In genomic region chr4:138676480-138676879, GRCm38 (mm10) we compare ENCODE assay signal across 12 mouse cellular contexts. TPM values are rescaled to one million over a fixed set of nuclear protein-coding genes. Genes with fewer than 3 reads are reported as not detected.
A peak's percentile ranks its signal among the peaks of the same experiment; 100 is the strongest.
DNase-seq lines count a peak whose midpoint lies in the region; ATAC-seq and TF ChIP-seq lines count a peak whose summit lies in the region.
"Had no signal": no experiment of that assay in that cellular context is flagged by ENCODE, and none has a peak within 500 bp of the region (broad histone marks: within the 10 kb centered on the region; RNA-seq: fewer than 3 reads in every experiment).

No protein-coding gene starts in this region.

- no peak for TF ChIP-seq EP300 in stomach, postnatal 0 days (optimal IDR thresholded peaks at IDR 0.05)

- H3K36me3 ChIP-seq in midbrain, embryonic 14.5 days (ENCODE audit: control insufficient read depth, insufficient read depth, low read length) = no peaks in the 10 kb centered on the region
- H3K36me3 ChIP-seq in midbrain, postnatal 0 days (ENCODE audit: insufficient read depth, low read length) = no peaks in the 10 kb centered on the region
- H3K36me3 ChIP-seq in stomach, postnatal 0 days (ENCODE audit: control insufficient read depth, insufficient read depth, low read length) = no peaks in the 10 kb centered on the region
- no peaks in the 10 kb centered on the region for H3K36me3 ChIP-seq in forebrain, embryonic 10.5 days (replicated peaks)
- H3K36me3 ChIP-seq: neural tube, embryonic 15.5 days had no signal

- peak; percentile 65 for DNase-seq in adrenal gland, postnatal 10 days
- DNase-seq in adrenal gland, adult 8-10 months = no peak
- DNase-seq in midbrain, embryonic 14.5 days = peak; percentile 35
- DNase-seq in midbrain, postnatal 0 days (ENCODE audit: low spot score) = no peak
- peak; percentile 71 for DNase-seq in forelimb bud, embryonic 11.5 days (ENCODE audit: low read depth, low spot score)
- peak; percentile 61 for DNase-seq in stomach, postnatal 0 days (ENCODE audit: low spot score)
- DNase-seq in c-Kit-positive CD71-positive TER-119-positive erythroid progenitor cells, embryonic 14.5 days (ENCODE audit: low spot score) = no peak
- no peak for DNase-seq in forebrain, embryonic 10.5 days (ENCODE audit: extremely low spot score, low spot score)
- DNase-seq: heart, adult 2 months had no signal

- H3K9me3 ChIP-seq in midbrain, embryonic 14.5 days (ENCODE audit: control insufficient read depth, low read length) = no peaks in the 10 kb centered on the region
- no peaks in the 10 kb centered on the region for H3K9me3 ChIP-seq in midbrain, postnatal 0 days (ENCODE audit: low read length)
- H3K9me3 ChIP-seq in stomach, postnatal 0 days (ENCODE audit: control insufficient read depth, low read length) = no peaks in the 10 kb centered on the region
- no peaks in the 10 kb centered on the region for H3K9me3 ChIP-seq in forebrain, embryonic 10.5 days
- H3K9me3 ChIP-seq: neural tube, embryonic 15.5 days had no signal

- H3K4me3 ChIP-seq in midbrain, embryonic 14.5 days (replicated peaks; ENCODE audit: low read depth, low read length) = no peak overlapping the region
- no peak overlapping the region for H3K4me3 ChIP-seq in midbrain, postnatal 0 days (ENCODE audit: low read depth, low read length)
- no peak overlapping the region for H3K4me3 ChIP-seq in stomach, postnatal 0 days (ENCODE audit: low read depth, low read length)
- H3K4me3 ChIP-seq in forebrain, embryonic 10.5 days = no peak overlapping the region
- H3K4me3 ChIP-seq: heart, adult 2 months; layer of hippocampus, adult 2 months; neural tube, embryonic 15.5 days had no signal

- no peak overlapping the region for H3K27ac ChIP-seq in midbrain, embryonic 14.5 days (replicated peaks; ENCODE audit: low read depth, low read length)
- H3K27ac ChIP-seq in midbrain, postnatal 0 days (ENCODE audit: low read depth, low read length) = no peak overlapping the region
- no peak overlapping the region for H3K27ac ChIP-seq in stomach, postnatal 0 days (replicated peaks)
- H3K27ac ChIP-seq in forebrain, embryonic 10.5 days = no peak overlapping the region
- H3K27ac ChIP-seq: heart, adult 2 months; layer of hippocampus, adult 2 months had no signal

- H3K27me3 ChIP-seq in midbrain, embryonic 14.5 days (ENCODE audit: control insufficient read depth, insufficient read depth, low read length) = no peaks in the 10 kb centered on the region
- no peaks in the 10 kb centered on the region for H3K27me3 ChIP-seq in midbrain, postnatal 0 days (ENCODE audit: insufficient read depth, low read length)
- no peaks in the 10 kb centered on the region for H3K27me3 ChIP-seq in stomach, postnatal 0 days (ENCODE audit: control insufficient read depth, insufficient read depth, low read length)
- peaks cover 35% of the 10 kb centered on the region for H3K27me3 ChIP-seq in forebrain, embryonic 10.5 days (ENCODE audit: poor library complexity, severe bottlenecking)

- TF ChIP-seq CTCF in midbrain, postnatal 0 days (IDR thresholded peaks at IDR 0.05) = no peak
- no peak for TF ChIP-seq CTCF in stomach, postnatal 0 days (IDR thresholded peaks at IDR 0.05; ENCODE audit: low read depth)

- no peak overlapping the region for H3K9ac ChIP-seq in midbrain, embryonic 14.5 days (replicated peaks; ENCODE audit: low read length)
- no peak overlapping the region for H3K9ac ChIP-seq in midbrain, postnatal 0 days (replicated peaks; ENCODE audit: low read length, poor library complexity, severe bottlenecking)
- no peak overlapping the region for H3K9ac ChIP-seq in stomach, postnatal 0 days (ENCODE audit: low read length)
- H3K9ac ChIP-seq: neural tube, embryonic 15.5 days had no signal

- H3K4me1 ChIP-seq in midbrain, embryonic 14.5 days (ENCODE audit: control insufficient read depth, insufficient read depth, low read length) = 0 out of 2 replicates have a peak, but pooled peaks cover 7% of the 10 kb centered on the region
- H3K4me1 ChIP-seq in midbrain, postnatal 0 days (ENCODE audit: insufficient read depth, low read length) = 0 out of 2 replicates have a peak, but pooled peaks cover 2% of the 10 kb centered on the region
- H3K4me1 ChIP-seq in stomach, postnatal 0 days (replicated peaks; ENCODE audit: control insufficient read depth, insufficient read depth) = no peaks in the 10 kb centered on the region
- H3K4me1 ChIP-seq in forebrain, embryonic 10.5 days = peaks cover 5% of the 10 kb centered on the region; the same call in 1 of the 2 replicates

- no peak overlapping the region for H3K4me2 ChIP-seq in midbrain, embryonic 14.5 days (ENCODE audit: low read length)
- no peak overlapping the region for H3K4me2 ChIP-seq in midbrain, postnatal 0 days (ENCODE audit: low read depth, low read length, poor library complexity, severe bottlenecking)
- H3K4me2 ChIP-seq in stomach, postnatal 0 days (replicated peaks; ENCODE audit: low read depth) = no peak overlapping the region

- 13% methylated on average over 16 of the region's 16 CpGs for WGBS in midbrain, embryonic 14.5 days
- 12% methylated on average over 16 of the region's 16 CpGs for WGBS in midbrain, postnatal 0 days
- 12% methylated on average over 16 of the region's 16 CpGs for WGBS in stomach, postnatal 0 days
- WGBS in forebrain, embryonic 10.5 days = 13% methylated on average over 16 of the region's 16 CpGs

- ATAC-seq in midbrain, embryonic 14.5 days (ENCODE audit: low FRiP score, low TSS enrichment) = no peak
- ATAC-seq in midbrain, postnatal 0 days (ENCODE audit: low FRiP score) = no peak
- peak; percentile 47; the same call in 1 of the 2 replicates for ATAC-seq in stomach, postnatal 0 days (ENCODE audit: low FRiP score, low TSS enrichment)

RNA-seq across cellular contexts. Expression of gene Vwa5b1, which starts 40.8 kb away (rescaled TPM):
- total RNA-seq in adrenal gland, postnatal 10 days (2021) = under 1 TPM; 0.18 to 0.30 TPM
- total RNA-seq in adrenal gland, adult 8-10 months (2022) = under 1 TPM in 1 of 4 experiments, not detected in 3; 0.06 TPM
- 1.2 and 1.6 TPM in 2 replicates for polyA plus RNA-seq in midbrain, embryonic 14.5 days (2014; fragmentation: Nextera tagmentation; extraction: Ambion mirVana)
- total RNA-seq in midbrain, postnatal 0 days (2014; rRNA removed) = 8.8 and 16.9 TPM in 2 replicates
- polyA plus RNA-seq in midbrain, postnatal 0 days (2015; fragmentation: Nextera tagmentation; extraction: Ambion mirVana) = 2.1 and 3.1 TPM in 2 replicates
- polyA plus RNA-seq in stomach, postnatal 0 days (2015; fragmentation: Nextera tagmentation; extraction: Ambion mirVana) = 0.10 and 0.16 TPM in 2 replicates
- polyA plus RNA-seq in forebrain, embryonic 10.5 days (2016; fragmentation: Nextera tagmentation; extraction: Ambion mirVana) = 0.17 and 0.43 TPM in 2 replicates
- total RNA-seq: adrenal gland, adult 18-20 months; heart, adult 2 months had no signal
- polyA plus RNA-seq: heart, adult 2 months had no signal

RNA-seq across cellular contexts. Expression of gene Pla2g2c, which starts 48.1 kb away (rescaled TPM):
- total RNA-seq in adrenal gland, postnatal 10 days (2021) = not detected
- total RNA-seq in adrenal gland, adult 8-10 months (2022) = under 1 TPM in 3 of 4 experiments, not detected in 1; 0.52 to 0.81 (median 0.68) TPM
- 0.83 and 0.94 TPM in 2 replicates for polyA plus RNA-seq in midbrain, embryonic 14.5 days (2014; fragmentation: Nextera tagmentation; extraction: Ambion mirVana)
- total RNA-seq in midbrain, postnatal 0 days (2014; rRNA removed) = 0.44 TPM in 1 of 2 replicates, not detected in the other
- polyA plus RNA-seq in midbrain, postnatal 0 days (2015; fragmentation: Nextera tagmentation; extraction: Ambion mirVana) = 0.54 and 0.57 TPM in 2 replicates
- 0.30 and 0.31 TPM in 2 replicates for polyA plus RNA-seq in stomach, postnatal 0 days (2015; fragmentation: Nextera tagmentation; extraction: Ambion mirVana)
- 0.33 and 0.57 TPM in 2 replicates for polyA plus RNA-seq in forebrain, embryonic 10.5 days (2016; fragmentation: Nextera tagmentation; extraction: Ambion mirVana)
- total RNA-seq: layer of hippocampus, adult 2 months had no signal

Comparison
In these comparisons a context has a peak if more than half of its experiments do, and no peak if none do; other contexts are left out.
1. DNase-seq: peak in adrenal gland, postnatal 10 days (single experiment), midbrain, embryonic 14.5 days (single experiment), forelimb bud, embryonic 11.5 days (single experiment) and stomach, postnatal 0 days (single experiment); none in adrenal gland, adult 8-10 months (single experiment), midbrain, postnatal 0 days (single experiment), c-Kit-positive CD71-positive TER-119-positive erythroid progenitor cells, embryonic 14.5 days (single experiment) and forebrain, embryonic 10.5 days (single experiment).